Mouse (Mus musculus) limb, embryonic 11.5 days (tissue): ENCODE measurements at regions not wholly inside any gene's neighbourhood (a gene's known extent, or its start where the extent isn't known, plus 50 kb on each side); places are given as distances from the start of the nearest gene placed in this dataset.
"Not testable (repeated sequence)": the region's sequence is repeated elsewhere in the genome, so short reads cannot be mapped to it uniquely, and the experiment has no call there.

ENCODE experiments used
- ATAC-seq: fragments of 200-750 bp; cut with Nextera tagmentation; 2 replicates; pipeline ENCODE4 v1.8.0; 2017; ENCODE audit warnings: low read depth; ENCODE audit not compliant: insufficient number of reproducible peaks, low FRiP score, low TSS enrichment
- DNase-seq: peaks from one replicate; pipeline ENCODE4 v3.0.0-alpha.2; 2015; ENCODE audit warnings: low spot score
- H3K27ac ChIP-seq: fragments of 300-500 bp; sonication (generic); replicated peaks from 2 replicates; pipeline ENCODE4 v1.5.1; 2014; ENCODE audit warnings: low read depth, mild to moderate bottlenecking, low read length
- H3K27me3 ChIP-seq: fragments of 300-500 bp; sonication (generic); 2 replicates; pipeline ENCODE4 v1.6.1; 2014; ENCODE audit warnings: mild to moderate bottlenecking, low read length, mixed read lengths; ENCODE audit not compliant: control insufficient read depth, insufficient read depth
- H3K36me3 ChIP-seq: fragments of 300-500 bp; sonication (generic); 2 replicates; pipeline ENCODE4 v1.6.1; 2014; ENCODE audit warnings: mild to moderate bottlenecking, low read length, moderate library complexity, mixed read lengths; ENCODE audit not compliant: control insufficient read depth, insufficient read depth
- H3K4me1 ChIP-seq: fragments of 300-500 bp; sonication (generic); 2 replicates; pipeline ENCODE4 v1.6.1; 2014; ENCODE audit warnings: low read length, mixed read lengths; ENCODE audit not compliant: control insufficient read depth, insufficient read depth
- H3K4me2 ChIP-seq: fragments of 300-500 bp; sonication (generic); 2 replicates; pipeline ENCODE4 v1.6.1; 2014; ENCODE audit warnings: low read depth, mild to moderate bottlenecking, moderate library complexity; ENCODE audit not compliant: severe bottlenecking
- H3K4me3 ChIP-seq: fragments of 300-500 bp; sonication (generic); 2 replicates; pipeline ENCODE4 v1.5.1; 2014; ENCODE audit warnings: low read depth, low read length
- H3K9ac ChIP-seq: fragments of 300-500 bp; sonication (generic); 2 replicates; pipeline ENCODE4 v1.6.1; 2014; ENCODE audit warnings: mild to moderate bottlenecking, low read length
- H3K9me3 ChIP-seq: fragments of 300-500 bp; sonication (generic); 2 replicates; pipeline ENCODE4 v1.6.1; 2016; ENCODE audit warnings: low read length; ENCODE audit not compliant: control insufficient read depth
- WGBS: fragments of 180-500 bp; shearing (Covaris S2); extraction: QIAGEN DNeasy Blood & Tissue Kit; methylation state at CpG from one replicate; pipeline ENCODE4 v1.1.7; 2014; 5-methylcytosine and 5-hydroxymethylcytosine counted together

DNA sequence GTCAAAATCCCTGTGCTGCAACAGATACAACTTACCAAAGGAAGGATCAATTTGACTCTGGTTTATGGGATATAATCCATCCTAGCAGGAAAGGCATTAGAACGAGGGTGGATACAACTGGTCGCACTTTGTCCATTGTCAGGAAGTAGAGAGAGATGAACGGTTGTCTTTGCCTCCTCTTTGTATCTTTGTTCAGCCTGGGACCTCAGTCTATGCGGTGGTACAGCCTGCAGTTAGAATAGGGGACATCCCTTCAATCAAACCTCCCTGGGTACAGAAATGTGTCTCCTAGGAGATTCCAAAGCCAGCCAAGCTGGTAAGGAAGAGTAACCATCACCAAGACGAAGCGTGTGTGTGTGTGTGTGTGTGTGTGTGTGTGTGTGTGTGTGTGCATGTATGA, 52.1 kb upstream of the Slc2a12 start:
- H3K4me3 ChIP-seq, H3K27ac ChIP-seq, DNase-seq, H3K4me1 ChIP-seq, H3K27me3 ChIP-seq, H3K36me3 ChIP-seq, H3K9ac ChIP-seq, ATAC-seq, H3K9me3 ChIP-seq, H3K4me2 ChIP-seq: not testable (repeated sequence)
- WGBS, result 91% methylated on average over 6 of the region's 6 CpGs
